Mouse (Mus musculus) B cell, adult 2 months (primary cell): ENCODE measurements around the gene Kat6b.
"Not testable (repeated sequence)": the region's sequence is repeated elsewhere in the genome, so short reads cannot be mapped to it uniquely, and the experiment has no call there.

Source experiments
- DNase-seq, 2 experiments: peaks; one replicate each; pipeline ENCODE4 v3.0.0; 2022

Gene Kat6b

DNA sequence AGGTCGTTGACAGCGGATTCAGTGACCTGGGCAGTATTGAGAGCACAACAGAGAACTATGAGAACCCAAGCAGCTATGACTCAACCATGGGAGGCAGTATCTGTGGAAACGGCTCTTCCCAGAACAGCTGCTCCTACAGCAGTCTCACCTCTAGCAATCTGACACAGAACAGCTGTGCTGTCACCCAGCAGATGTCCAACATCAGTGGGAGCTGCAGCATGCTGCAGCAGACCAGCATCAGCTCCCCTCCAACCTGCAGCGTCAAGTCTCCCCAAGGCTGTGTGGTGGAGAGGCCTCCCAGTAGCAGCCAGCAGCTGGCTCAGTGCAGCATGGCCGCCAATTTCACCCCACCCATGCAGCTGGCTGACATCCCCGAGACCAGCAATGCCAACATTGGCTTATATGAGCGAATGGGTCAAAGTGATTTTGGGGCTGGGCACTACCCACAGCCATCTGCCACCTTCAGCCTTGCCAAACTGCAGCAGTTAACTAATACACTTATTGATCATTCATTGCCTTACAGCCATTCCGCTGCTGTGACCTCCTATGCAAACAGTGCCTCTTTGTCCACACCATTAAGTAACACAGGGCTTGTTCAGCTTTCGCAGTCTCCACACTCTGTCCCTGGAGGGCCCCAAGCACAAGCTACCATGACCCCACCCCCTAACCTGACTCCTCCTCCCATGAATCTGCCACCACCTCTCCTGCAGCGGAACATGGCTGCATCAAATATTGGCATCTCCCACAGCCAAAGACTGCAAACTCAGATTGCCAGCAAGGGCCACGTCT lies 188.6 kb downstream of the Kat6b start:
- no peak for DNase-seq

GRCm38 (mm10) chr14:21670422-21671006 lies 189.3 kb downstream of the Kat6b start:
- not testable (repeated sequence) for DNase-seq

DNA sequence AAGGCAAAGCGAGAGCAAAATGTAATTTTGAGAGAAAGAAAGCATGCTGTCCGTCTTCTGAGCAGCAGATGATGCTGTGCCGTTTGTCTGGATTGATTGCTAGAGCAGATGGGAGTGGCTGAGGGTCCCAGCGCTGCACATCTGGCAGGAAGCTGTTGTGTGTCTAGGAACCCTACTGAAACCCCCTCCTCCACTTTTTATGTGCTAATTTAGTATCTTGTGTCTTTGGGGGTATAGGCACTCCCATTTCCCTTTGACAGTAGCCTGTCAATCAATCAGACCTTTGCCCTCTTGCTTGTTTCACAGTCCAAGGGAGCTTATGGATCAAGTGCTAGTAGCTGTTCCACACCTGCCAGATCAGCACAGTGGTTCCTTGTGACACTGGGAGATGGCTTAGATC lies 191.9 kb downstream of the Kat6b start:
- no peak for DNase-seq

GRCm38 (mm10) chr14:21674471-21674870 lies 193.2 kb downstream of the Kat6b start:
- no peak for DNase-seq

- DNase-seq = no peak
Measured at GRCm38 (mm10) chr14:21676223-21676622, 195.0 kb downstream of the Kat6b start.

GRCm38 (mm10) chr14:21678509-21679285 lies 197.5 kb downstream of the Kat6b start:
- DNase-seq = peak; percentile 72 to 73

- DNase-seq = no peak
Measured at GRCm38 (mm10) chr14:21679631-21680201, 198.5 kb downstream of the Kat6b start.

- peak; percentile 77 to 80 for DNase-seq
Measured at GRCm38 (mm10) chr14:21682681-21683129, 201.5 kb downstream of the Kat6b start.

DNA sequence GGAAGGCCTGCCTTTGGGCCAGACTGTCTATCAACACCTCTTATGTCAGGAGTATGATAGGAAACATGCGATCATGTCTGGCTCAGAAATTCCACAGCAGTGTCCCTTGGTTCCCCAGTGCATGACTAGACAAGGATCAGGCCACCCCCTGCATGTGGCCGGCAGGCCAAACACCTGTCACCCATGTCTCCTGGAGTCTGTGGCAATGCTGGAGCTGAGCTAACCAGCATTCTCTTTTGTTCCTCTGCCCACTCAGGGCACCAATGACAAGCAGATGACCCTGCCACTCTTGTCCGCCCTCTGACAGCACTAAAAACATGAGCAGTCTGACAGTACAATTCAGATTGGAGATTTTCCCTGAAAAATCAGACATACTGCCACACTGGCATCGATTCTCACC lies 202.6 kb downstream of the Kat6b start:
- no peak for DNase-seq

DNA sequence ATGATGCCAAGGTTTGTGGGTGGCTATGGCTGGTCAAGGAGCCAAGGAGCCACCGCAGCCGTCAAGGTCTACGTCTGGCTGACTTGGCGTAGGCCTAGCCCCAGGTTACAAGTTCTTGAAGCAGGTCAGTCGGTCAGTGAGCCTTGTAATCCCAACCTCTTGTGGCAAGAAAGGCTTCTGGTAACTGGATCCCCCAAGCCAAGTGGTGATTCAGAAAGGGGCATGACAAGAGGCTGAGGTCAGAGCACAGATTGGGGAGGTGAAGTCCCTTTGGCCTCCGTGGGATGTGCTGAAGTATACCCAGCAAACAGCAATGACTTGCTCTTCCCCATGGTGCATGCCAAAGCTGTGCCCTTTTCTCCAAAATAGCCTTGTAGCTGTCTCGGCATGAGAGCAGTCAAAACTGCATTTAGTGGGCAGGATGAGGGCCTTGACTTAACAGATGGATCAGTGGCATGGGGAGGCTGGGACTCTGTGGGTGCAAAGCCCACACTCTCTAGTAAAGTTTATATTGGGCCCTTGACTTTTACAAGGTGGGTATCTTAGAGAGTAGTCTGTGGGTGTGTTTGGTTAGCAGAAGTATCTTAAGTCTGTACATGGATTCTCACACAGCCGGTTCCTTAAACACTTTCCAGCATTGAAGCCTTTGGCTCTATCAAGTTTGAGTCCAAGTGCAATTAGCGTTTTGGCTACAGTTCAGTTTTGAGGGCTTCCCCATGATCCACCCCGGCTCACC lies 204.3 kb downstream of the Kat6b start:
- no peak for DNase-seq

DNA sequence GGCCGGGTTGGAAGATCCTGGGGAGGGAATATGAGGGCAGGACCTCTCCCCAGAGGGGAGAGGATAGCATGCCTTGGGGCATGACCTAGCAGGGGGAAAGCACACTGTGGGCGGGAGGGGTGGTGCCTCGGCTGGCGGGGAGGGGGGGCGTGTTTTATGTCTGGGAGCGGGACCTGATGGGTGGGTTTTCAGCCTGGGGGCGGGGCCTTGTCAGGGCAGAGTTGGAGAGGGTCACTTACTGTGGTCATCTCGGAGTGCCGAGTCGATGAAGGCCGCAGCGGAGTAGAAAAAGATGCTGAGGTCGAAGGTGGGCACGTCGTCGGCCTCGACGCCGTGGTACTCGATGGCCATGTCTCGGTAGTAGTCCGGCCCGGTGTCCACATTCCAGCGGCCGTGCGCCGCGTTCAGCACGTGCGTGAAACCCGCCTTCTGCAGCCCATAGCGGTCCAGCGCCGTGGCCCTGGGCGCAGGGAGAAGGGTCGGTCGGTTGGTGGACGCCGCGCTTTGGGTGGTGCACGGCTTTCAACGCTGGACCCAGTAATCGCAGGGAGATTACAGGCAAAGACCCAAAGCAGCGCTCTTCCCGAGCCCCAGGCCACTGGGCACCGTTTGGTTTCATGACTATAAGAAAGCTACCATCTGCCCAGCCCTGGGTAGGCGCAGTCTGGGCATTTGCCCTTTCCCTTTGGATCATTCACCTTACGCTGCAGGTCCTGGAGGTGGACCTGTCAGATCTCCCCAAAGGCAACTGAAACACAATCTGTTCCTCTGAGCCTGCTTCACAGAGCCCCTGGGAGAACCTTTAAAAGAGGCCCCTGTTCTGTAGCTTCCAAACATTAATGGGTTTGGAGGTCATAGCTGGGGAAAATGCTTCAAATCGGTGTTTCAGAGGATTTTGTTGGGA lies 205.4 kb downstream of the Kat6b start:
- DNase-seq = no peak

- DNase-seq = no peak
Measured at GRCm38 (mm10) chr14:21691070-21691469, 209.8 kb downstream of the Kat6b start.

- no peak for DNase-seq
Measured at GRCm38 (mm10) chr14:21695020-21695419, 213.8 kb downstream of the Kat6b start.

DNA sequence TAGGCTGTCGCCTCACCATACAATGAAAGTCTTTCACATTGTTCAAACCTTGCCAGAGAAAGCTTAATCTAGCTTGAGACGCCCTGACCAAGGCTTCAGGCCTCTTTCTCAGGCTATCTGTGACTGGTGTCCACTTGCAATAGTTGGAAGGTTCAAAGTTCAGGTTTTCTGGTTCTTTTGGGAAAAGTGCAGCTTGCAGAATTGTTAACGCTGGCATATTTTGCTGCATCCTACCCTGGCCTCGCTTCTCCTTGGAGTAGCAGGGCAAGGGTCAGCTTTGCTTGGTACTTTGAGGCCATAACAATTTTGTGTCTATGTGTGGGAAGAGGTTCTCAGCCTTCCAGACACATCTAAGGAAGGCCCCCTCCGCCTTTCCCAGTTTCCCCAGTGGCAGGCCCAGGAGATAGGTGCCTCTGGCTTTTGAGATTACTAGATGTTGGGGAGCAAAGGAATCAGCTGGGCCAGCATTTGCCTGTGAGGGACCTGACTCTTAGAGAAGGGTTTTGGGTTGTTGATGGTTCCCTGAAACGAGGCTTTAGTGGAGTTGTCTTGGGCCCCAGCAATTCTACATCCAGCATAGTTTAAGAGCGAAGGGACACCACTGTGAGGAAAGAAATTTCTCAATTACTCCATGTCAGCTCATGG lies 215.1 kb downstream of the Kat6b start:
- DNase-seq = no peak

GRCm38 (mm10) chr14:21702691-21703090 lies 221.5 kb downstream of the Kat6b start:
- DNase-seq = no peak

DNA sequence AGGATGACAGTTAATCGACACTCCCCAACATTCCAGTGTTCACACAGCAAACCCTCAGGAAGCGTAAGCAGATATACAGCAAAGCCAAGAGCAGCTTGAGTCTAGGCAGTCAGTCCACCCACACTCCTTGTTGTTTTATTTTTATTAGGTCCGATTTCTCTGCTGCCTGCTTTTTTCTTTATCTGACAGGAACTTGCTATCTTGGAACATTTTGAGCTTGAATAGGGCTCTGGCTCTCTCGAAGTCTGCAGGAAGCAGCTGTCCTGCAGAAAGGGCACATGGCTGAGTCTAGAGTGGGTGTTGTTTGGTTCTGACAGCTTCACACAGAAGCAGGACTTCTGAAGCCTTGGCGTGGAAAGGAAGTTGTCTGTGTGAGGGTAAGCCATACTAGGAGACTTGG lies 222.0 kb downstream of the Kat6b start:
- DNase-seq = no peak

- no peak for DNase-seq
Measured at GRCm38 (mm10) chr14:21705462-21705861, 224.2 kb downstream of the Kat6b start.

- DNase-seq = no peak
Measured at GRCm38 (mm10) chr14:21706759-21707571, 225.7 kb downstream of the Kat6b start.

DNA sequence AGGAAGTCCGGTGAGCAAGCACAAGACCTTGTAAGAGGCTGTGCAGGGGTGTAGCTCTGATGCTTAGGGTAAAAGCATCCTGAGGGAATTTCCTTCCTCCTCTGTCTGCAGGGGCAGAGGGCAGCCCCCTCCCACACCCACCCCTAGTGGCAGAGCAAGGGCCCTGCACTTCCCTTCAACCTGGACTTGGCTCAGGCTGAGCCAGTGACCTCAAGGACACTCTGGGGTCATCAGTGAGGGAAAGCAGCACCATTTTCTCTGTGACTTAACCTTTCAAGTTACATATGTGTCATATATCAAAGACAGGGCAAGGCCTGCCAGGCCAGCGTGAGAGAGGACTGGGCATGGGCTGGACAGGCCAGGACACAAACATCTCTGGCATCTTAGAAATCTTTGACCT lies 228.3 kb downstream of the Kat6b start:
- no peak for DNase-seq

DNA sequence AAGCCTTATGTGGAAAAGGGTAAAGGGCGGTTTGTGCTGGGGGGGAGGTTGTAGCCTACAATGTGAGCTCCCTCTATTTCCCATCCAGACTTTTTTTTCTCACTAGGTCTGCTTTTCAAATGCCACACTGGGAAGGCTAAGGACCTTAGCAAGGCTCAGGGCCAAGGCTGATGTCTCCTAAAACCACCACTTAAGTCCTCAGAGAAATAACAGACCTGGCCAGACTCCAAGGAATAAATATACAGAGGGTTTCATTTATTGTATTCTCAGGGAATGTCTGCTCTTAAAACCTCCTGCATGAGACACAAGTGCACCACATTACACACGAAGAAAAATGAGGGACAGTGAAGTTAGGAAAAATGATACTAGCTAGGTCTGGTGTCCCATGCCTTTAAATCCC lies 230.0 kb downstream of the Kat6b start:
- no peak for DNase-seq
